Mouse (Mus musculus) embryonic facial prominence, embryonic 11.5 days (tissue): ENCODE results near the gene Gm49711. TPM values are rescaled to one million over a fixed set of nuclear protein-coding genes. Genes with fewer than 3 reads are reported as not detected.
A peak's percentile ranks its signal among the peaks of the same experiment; 100 is the strongest.
"Not testable (repeated sequence)": the region's sequence is repeated elsewhere in the genome, so short reads cannot be mapped to it uniquely, and the experiment has no call there.

Experiments used
- ATAC-seq: fragments of 200-750 bp; cut with Nextera tagmentation; replicated peaks from 2 replicates; pipeline ENCODE4 v1.8.0; 2017; ENCODE audit warnings: low read depth; ENCODE audit not compliant: insufficient number of reproducible peaks, low FRiP score, low TSS enrichment
- DNase-seq: peaks from one replicate; pipeline ENCODE4 v3.0.0-alpha.2; 2015; ENCODE audit warnings: low spot score
- H3K27ac ChIP-seq: fragments of 300-500 bp; sonication (generic); replicated peaks from 2 replicates; pipeline ENCODE4 v1.5.1; 2014; ENCODE audit warnings: mild to moderate bottlenecking, low read depth, low read length, control low read depth
- H3K27me3 ChIP-seq: fragments of 300-500 bp; sonication (generic); 2 replicates; pipeline ENCODE4 v1.6.1; 2014; ENCODE audit warnings: mild to moderate bottlenecking, low read length, moderate library complexity, mixed read lengths; ENCODE audit not compliant: control insufficient read depth, insufficient read depth
- H3K36me3 ChIP-seq: fragments of 300-500 bp; sonication (generic); replicated peaks from 2 replicates; pipeline ENCODE4 v1.6.1; 2014; ENCODE audit warnings: low read depth, mild to moderate bottlenecking, low read length, moderate library complexity, mixed read lengths; ENCODE audit not compliant: control insufficient read depth, insufficient read depth
- H3K4me1 ChIP-seq: fragments of 300-500 bp; sonication (generic); 2 replicates; pipeline ENCODE4 v1.6.1; 2014; ENCODE audit warnings: low read length, mixed read lengths; ENCODE audit not compliant: control insufficient read depth, insufficient read depth
- H3K4me2 ChIP-seq: fragments of 300-500 bp; sonication (generic); 2 replicates; pipeline ENCODE4 v1.6.1; 2014; ENCODE audit warnings: low read depth, mild to moderate bottlenecking, control low read depth, low read length, moderate library complexity
- H3K4me3 ChIP-seq: fragments of 300-500 bp; sonication (generic); 2 replicates; pipeline ENCODE4 v1.5.1; 2014; ENCODE audit warnings: low read depth, low read length, control low read depth
- H3K9ac ChIP-seq: fragments of 300-500 bp; sonication (generic); replicated peaks from 2 replicates; pipeline ENCODE4 v1.6.1; 2014; ENCODE audit warnings: mild to moderate bottlenecking, control low read depth, low read length
- H3K9me3 ChIP-seq: fragments of 300-500 bp; sonication (generic); replicated peaks from 2 replicates; pipeline ENCODE4 v1.6.1; 2016; ENCODE audit warnings: mild to moderate bottlenecking, low read length, inconsistent platforms, mixed read lengths; ENCODE audit not compliant: control insufficient read depth
- WGBS: fragments of 180-500 bp; shearing (Covaris S2); extraction: QIAGEN DNeasy Blood & Tissue Kit; methylation state at CpG from one replicate; pipeline ENCODE4 v1.1.7; 2014; 5-methylcytosine and 5-hydroxymethylcytosine counted together
- polyA plus RNA-seq: library from polyadenylated mRNA; unstranded; fragments of >200 nt; fragmentation: Nextera tagmentation; extraction: Ambion mirVana; gene quantifications from 2 replicates; pipeline ENCODE4 v1.2.1, GENCODE M21; 2014

The Gm49711 gene
- polyA plus RNA-seq, 1 experiment from 2014 or later, result 0.45 TPM

GRCm38 (mm10) chr16:92209291-92209781 lies 151.2 kb downstream of the Gm49711 start:
- Histone ChIP-seq H3K9ac (no peak overlapping the region), H3K27ac (no peak overlapping the region), H3K4me1 (no peaks in the 10 kb centered on the region), H3K4me2 (no peak overlapping the region), H3K4me3 (no peak overlapping the region), H3K9me3 (no peaks in the 10 kb centered on the region), H3K36me3 (no peaks in the 10 kb centered on the region), H3K27me3 (no peaks in the 10 kb centered on the region)
- DNase-seq (no peak), ATAC-seq (no peak)
- 88% methylated on average over 5 of the region's 5 CpGs for WGBS

GRCm38 (mm10) chr16:92210316-92210715 lies 152.2 kb downstream of the Gm49711 start:
- H3K4me1 ChIP-seq, H3K36me3 ChIP-seq, H3K27me3 ChIP-seq, H3K4me2 ChIP-seq, H3K27ac ChIP-seq, DNase-seq, H3K4me3 ChIP-seq, H3K9me3 ChIP-seq, ATAC-seq, H3K9ac ChIP-seq: not testable (repeated sequence)
- 82% methylated on average over 5 of the region's 5 CpGs for WGBS

GRCm38 (mm10) chr16:92213911-92214310 lies 155.8 kb downstream of the Gm49711 start:
- H3K4me2 ChIP-seq, H3K9me3 ChIP-seq, H3K36me3 ChIP-seq, H3K4me3 ChIP-seq, H3K9ac ChIP-seq, H3K4me1 ChIP-seq, ATAC-seq, DNase-seq, H3K27ac ChIP-seq, H3K27me3 ChIP-seq: not testable (repeated sequence)
- WGBS, result 36% methylated on average over 1 of the region's 1 CpGs

- ATAC-seq (no peak), DNase-seq (no peak)
- no peaks in the 10 kb centered on the region for H3K36me3 ChIP-seq
- H3K4me3 ChIP-seq, result no peak overlapping the region
- H3K9me3 ChIP-seq, result no peaks in the 10 kb centered on the region
- no peak overlapping the region for H3K9ac ChIP-seq
- no peak overlapping the region for H3K4me2 ChIP-seq
- H3K4me1 ChIP-seq, result no peaks in the 10 kb centered on the region
- H3K27ac ChIP-seq, result no peak overlapping the region
- 27% methylated on average over 8 of the region's 8 CpGs for WGBS
- no peaks in the 10 kb centered on the region for H3K27me3 ChIP-seq
Measured at GRCm38 (mm10) chr16:92215599-92216390, 157.7 kb downstream of the Gm49711 start.

GRCm38 (mm10) chr16:92220754-92221153 lies 162.6 kb downstream of the Gm49711 start:
- Histone ChIP-seq H3K27me3 (no peaks in the 10 kb centered on the region), H3K4me3 (no peak overlapping the region), H3K27ac (no peak overlapping the region), H3K4me1 (no peaks in the 10 kb centered on the region), H3K9ac (no peak overlapping the region), H3K9me3 (no peaks in the 10 kb centered on the region), H3K36me3 (no peaks in the 10 kb centered on the region), H3K4me2 (no peak overlapping the region)
- DNase-seq (no peak), ATAC-seq (no peak)
- 92% methylated on average over 11 of the region's 11 CpGs for WGBS

GRCm38 (mm10) chr16:92228332-92228919 lies 170.3 kb downstream of the Gm49711 start:
- no peak for ATAC-seq

GRCm38 (mm10) chr16:92230476-92230931 lies 172.4 kb downstream of the Gm49711 start:
- peak; percentile 81 for DNase-seq

More at GRCm38 (mm10) chr16:92228332-92228919, 170.3 kb downstream of the Gm49711 start:
- no peak overlapping the region for H3K9ac ChIP-seq
- no peak overlapping the region for H3K4me2 ChIP-seq
- H3K9me3 ChIP-seq, result no peaks in the 10 kb centered on the region
- no peak for DNase-seq
- WGBS, result 80% methylated on average over 7 of the region's 7 CpGs
- no peaks in the 10 kb centered on the region for H3K27me3 ChIP-seq
- no peaks in the 10 kb centered on the region for H3K4me1 ChIP-seq
- H3K36me3 ChIP-seq, result no peaks in the 10 kb centered on the region
- H3K4me3 ChIP-seq, result no peak overlapping the region
- no peak overlapping the region for H3K27ac ChIP-seq

GRCm38 (mm10) chr16:92234530-92234929 lies 176.4 kb downstream of the Gm49711 start:
- 42% methylated on average over 5 of the region's 5 CpGs for WGBS
- Histone ChIP-seq H3K9me3 (no peaks in the 10 kb centered on the region), H3K4me1 (no peaks in the 10 kb centered on the region), H3K27ac (no peak overlapping the region), H3K4me2 (no peak overlapping the region), H3K27me3 (no peaks in the 10 kb centered on the region), H3K36me3 (no peaks in the 10 kb centered on the region), H3K9ac (no peak overlapping the region), H3K4me3 (no peak overlapping the region)
- no peak for ATAC-seq
- DNase-seq, result no peak

More at GRCm38 (mm10) chr16:92230476-92230931, 172.4 kb downstream of the Gm49711 start:
- Histone ChIP-seq H3K4me1 (no peaks in the 10 kb centered on the region), H3K27me3 (no peaks in the 10 kb centered on the region), H3K9ac (no peak overlapping the region), H3K36me3 (no peaks in the 10 kb centered on the region), H3K4me2 (no peak overlapping the region), H3K9me3 (no peaks in the 10 kb centered on the region), H3K27ac (no peak overlapping the region), H3K4me3 (no peak overlapping the region)
- peak; percentile 70; the same call in 1 of the 2 replicates for ATAC-seq
- 42% methylated on average over 6 of the region's 6 CpGs for WGBS
